7 mouse cellular contexts compared by ENCODE assay signal in genomic region chr9:50698418-50699409, GRCm38 (mm10). TPM values are rescaled to one million over a fixed set of nuclear protein-coding genes. Genes with fewer than 3 reads are reported as not detected.
A peak's percentile ranks its signal among the peaks of the same experiment; 100 is the strongest.
DNase-seq lines count a peak whose midpoint lies in the region; ATAC-seq and TF ChIP-seq lines count a peak whose summit lies in the region.

No protein-coding gene starts in this region.

- H3K4me3 ChIP-seq in gastrocnemius, adult 2 months, result peak overlapping the region; percentile 87
- peak overlapping the region; percentile 59 for H3K4me3 ChIP-seq in intestine, embryonic 14.5 days (ENCODE audit: low read depth, low read length)
- H3K4me3 ChIP-seq in limb, embryonic 10.5 days, result peak overlapping the region; percentile 63

- H3K4me2 ChIP-seq in intestine, embryonic 14.5 days (ENCODE audit: low read length), result peak overlapping the region; percentile 99

- DNase-seq in ZHBTc4 (ENCODE audit: low read depth, low spot score), result peak; percentile 51
- peak; percentile 81 for DNase-seq in cerebellum, adult 9-11 months
- peak; percentile 71 for DNase-seq in gastrocnemius, adult 2 months
- DNase-seq in intestine, embryonic 14.5 days (ENCODE audit: low spot score), result peak; percentile 72
- peak; percentile 54 for DNase-seq in limb, embryonic 10.5 days (ENCODE audit: low spot score)
- peak; percentile 23 for DNase-seq in mesoderm, embryonic 11.5 days (ENCODE audit: low read depth, low spot score)
- DNase-seq in skeletal muscle tissue, adult 2 months (ENCODE audit: low read depth, low spot score), result peak; percentile 19

- WGBS in intestine, embryonic 14.5 days, result under 1% methylated on average over 63 of the region's 70 CpGs
- WGBS in limb, embryonic 10.5 days, result 1% methylated on average over 68 of the region's 70 CpGs

- intact Hi-C loops in gastrocnemius, adult 2 months (cut with DNase I), result no loop called here

- no peaks in the 10 kb centered on the region for H3K36me3 ChIP-seq in intestine, embryonic 14.5 days (ENCODE audit: control insufficient read depth, insufficient read depth, low read length)
- H3K36me3 ChIP-seq in limb, embryonic 10.5 days, result peaks cover 66% of the 10 kb centered on the region

- H3K27ac ChIP-seq in gastrocnemius, adult 2 months, result peak overlapping the region; percentile 86
- no peak overlapping the region for H3K27ac ChIP-seq in intestine, embryonic 14.5 days (ENCODE audit: low read depth)
- peak overlapping the region; percentile 76 for H3K27ac ChIP-seq in limb, embryonic 10.5 days

- H3K4me1 ChIP-seq in intestine, embryonic 14.5 days (replicated peaks; ENCODE audit: control insufficient read depth, insufficient read depth, low read length), result peaks cover 5% of the 10 kb centered on the region
- peaks cover 25% of the 10 kb centered on the region for H3K4me1 ChIP-seq in limb, embryonic 10.5 days

- H3K9me3 ChIP-seq in intestine, embryonic 14.5 days (ENCODE audit: control insufficient read depth, low read length), result no peaks in the 10 kb centered on the region
- H3K9me3 ChIP-seq in limb, embryonic 10.5 days (replicated peaks), result no peaks in the 10 kb centered on the region

- ATAC-seq in intestine, embryonic 14.5 days (replicated peaks; ENCODE audit: low FRiP score, low TSS enrichment, low read depth), result peak; percentile 63

- peak overlapping the region; percentile 22 for H3K9ac ChIP-seq in intestine, embryonic 14.5 days (ENCODE audit: low read length)

- peaks cover 14% of the 10 kb centered on the region; the same call in 1 of the 2 replicates for H3K27me3 ChIP-seq in intestine, embryonic 14.5 days (replicated peaks; ENCODE audit: control insufficient read depth, insufficient read depth, low read length)
- peaks cover 32% of the 10 kb centered on the region for H3K27me3 ChIP-seq in limb, embryonic 10.5 days (ENCODE audit: low read depth, poor library complexity, severe bottlenecking)

- no peak for TF ChIP-seq CTCF in gastrocnemius, adult 2 months (IDR thresholded peaks at IDR 0.05)

RNA-seq across cellular contexts. Expression of gene Dlat, which starts 39.1 kb away (rescaled TPM):
- 100 to 1,000 TPM; 170 to 247 TPM for total RNA-seq in gastrocnemius, adult 2 months (2021)
- 52.9 and 60.9 TPM in 2 replicates for polyA plus RNA-seq in intestine, embryonic 14.5 days (2014; fragmentation: Nextera tagmentation; extraction: Ambion mirVana)
- 61.7 and 62.1 TPM in 2 replicates for polyA plus RNA-seq in limb, embryonic 10.5 days (2016; fragmentation: Nextera tagmentation; extraction: Ambion mirVana)

RNA-seq across cellular contexts. Expression of gene Dixdc1, which starts 40.6 kb away (rescaled TPM):
- 1 to 10 TPM; 2.6 to 4.7 TPM for total RNA-seq in gastrocnemius, adult 2 months (2021)
- 7.7 and 8.6 TPM in 2 replicates for polyA plus RNA-seq in intestine, embryonic 14.5 days (2014; fragmentation: Nextera tagmentation; extraction: Ambion mirVana)
- polyA plus RNA-seq in limb, embryonic 10.5 days (2016; fragmentation: Nextera tagmentation; extraction: Ambion mirVana), result 33.8 and 36.8 TPM in 2 replicates

RNA-seq across cellular contexts. Expression of gene 2310030G06Rik, which starts 47.6 kb away (rescaled TPM):
- 1 to 10 TPM; 2.4 to 6.5 TPM for total RNA-seq in gastrocnemius, adult 2 months (2021)
- 10.3 and 12.7 TPM in 2 replicates for polyA plus RNA-seq in intestine, embryonic 14.5 days (2014; fragmentation: Nextera tagmentation; extraction: Ambion mirVana)
- polyA plus RNA-seq in limb, embryonic 10.5 days (2016; fragmentation: Nextera tagmentation; extraction: Ambion mirVana), result 2.6 and 2.8 TPM in 2 replicates

RNA-seq across cellular contexts. Expression of gene Cryab, which starts 52.4 kb away (rescaled TPM):
- 1,000 to 10,000 TPM in 1 of 2 experiments, 100 to 1,000 TPM in 1; 885 to 2,545 TPM for total RNA-seq in gastrocnemius, adult 2 months (2021)
- polyA plus RNA-seq in intestine, embryonic 14.5 days (2014; fragmentation: Nextera tagmentation; extraction: Ambion mirVana), result 41.5 and 44.4 TPM in 2 replicates
- 2.4 and 3.1 TPM in 2 replicates for polyA plus RNA-seq in limb, embryonic 10.5 days (2016; fragmentation: Nextera tagmentation; extraction: Ambion mirVana)

RNA-seq across cellular contexts. Expression of gene Hspb2, which starts 53.4 kb away (rescaled TPM):
- total RNA-seq in gastrocnemius, adult 2 months (2021), result 100 to 1,000 TPM; 123 to 143 TPM
- 2.1 and 4.0 TPM in 2 replicates for polyA plus RNA-seq in intestine, embryonic 14.5 days (2014; fragmentation: Nextera tagmentation; extraction: Ambion mirVana)
- polyA plus RNA-seq in limb, embryonic 10.5 days (2016; fragmentation: Nextera tagmentation; extraction: Ambion mirVana), result not detected in 2 replicates

Comparison
In these comparisons a context has a peak if more than half of its experiments do, and no peak if none do; other contexts are left out.
1. DNase-seq: peak in every context shown above with its lines; median percentile 81 in cerebellum, adult 9-11 months; 72 in intestine, embryonic 14.5 days; 71 in gastrocnemius, adult 2 months; 54 in limb, embryonic 10.5 days; 51 in ZHBTc4; 23 in mesoderm, embryonic 11.5 days; 19 in skeletal muscle tissue, adult 2 months.